Mouse (Mus musculus) bone marrow macrophage, adult 2 months (primary cell): Measurements from ENCODE around the gene Tspan18.

Source experiments
- CTCF ChIP-seq: IDR thresholded peaks from 2 replicates; pipeline ENCODE4 v1.5.1; 2012; ENCODE audit warnings: low read depth, mild to moderate bottlenecking, low read length, moderate library complexity
- POLR2A ChIP-seq: IDR thresholded peaks from 2 replicates; pipeline ENCODE4 v1.6.1; 2012; ENCODE audit warnings: mild to moderate bottlenecking, low read depth, low read length, borderline replicate concordance

GRCm38 (mm10) chr2:93332277-93332676, 2.0 kb downstream of the Tspan18 start:
- TF ChIP-seq CTCF = no peak
- TF ChIP-seq POLR2A = no peak
